12 mouse cellular contexts compared by ENCODE assay signal in the genomic region with DNA sequence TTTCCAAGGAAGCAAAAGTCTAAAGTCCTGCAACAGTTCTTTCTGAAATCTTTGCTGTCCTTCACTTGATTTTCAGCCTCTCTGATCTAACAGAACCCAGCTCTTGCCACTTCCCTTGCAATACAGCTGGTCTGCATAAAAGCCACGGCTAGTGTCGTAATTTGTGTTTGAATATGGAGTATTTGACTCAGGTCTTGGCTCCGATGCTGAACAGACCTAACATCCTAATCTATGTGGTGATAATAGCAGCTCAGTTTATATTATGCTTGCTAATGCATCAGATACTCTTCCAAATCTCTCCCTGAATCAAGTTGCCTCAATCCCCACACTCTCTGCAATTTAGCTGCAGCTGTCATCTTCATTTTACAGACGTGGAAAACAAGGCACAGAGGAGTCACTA.
"Had no signal": no experiment of that assay in that cellular context is flagged by ENCODE, and none has a peak within 500 bp of the region (broad histone marks: within the 10 kb centered on the region; RNA-seq: fewer than 3 reads in every experiment).

No protein-coding gene starts in this region.

- H3K9ac ChIP-seq: limb, embryonic 15.5 days; liver, embryonic 12.5 days; midbrain, embryonic 12.5 days had no signal

- H3K9me3 ChIP-seq: limb, embryonic 15.5 days; liver, embryonic 12.5 days; midbrain, embryonic 12.5 days had no signal

- H3K4me2 ChIP-seq: limb, embryonic 15.5 days; liver, embryonic 12.5 days; midbrain, embryonic 12.5 days had no signal

- H3K4me3 ChIP-seq: limb, embryonic 15.5 days; liver, embryonic 12.5 days; midbrain, embryonic 12.5 days had no signal

- H3K4me1 ChIP-seq: limb, embryonic 15.5 days; liver, embryonic 12.5 days; midbrain, embryonic 12.5 days had no signal

- ATAC-seq: hindbrain, postnatal 0 days; liver, embryonic 12.5 days; midbrain, embryonic 16.5 days had no signal

- H3K27ac ChIP-seq: hindbrain, postnatal 0 days; kidney, postnatal 0 days; limb, embryonic 15.5 days; liver, embryonic 12.5 days; midbrain, embryonic 12.5 days had no signal

- H3K27me3 ChIP-seq: limb, embryonic 15.5 days; liver, embryonic 12.5 days; midbrain, embryonic 12.5 days had no signal

- H3K36me3 ChIP-seq: limb, embryonic 15.5 days; liver, embryonic 12.5 days; midbrain, embryonic 12.5 days had no signal

- DNase-seq: kidney, adult 11 months; kidney, adult 9 months; kidney, postnatal 36 days; layer of hippocampus, adult 9-11 months; layer of hippocampus, postnatal 36 days; right cerebral cortex, postnatal 14 days had no signal
